Mouse (Mus musculus): ENCODE data around the gene Arhgdia. TPM values are rescaled to one million over a fixed set of nuclear protein-coding genes. Genes with fewer than 3 reads are reported as not detected.
A peak's percentile ranks its signal among the peaks of the same experiment; 100 is the strongest.
"Not testable (repeated sequence)": the region's sequence is repeated elsewhere in the genome, so short reads cannot be mapped to it uniquely, and the experiment has no call there.

The Arhgdia gene
- polyA plus RNA-seq, 1 experiment from 2014 or later, result 464 TPM

GRCm38 (mm10) chr11:120582982-120583293, 1.5 kb upstream of the Arhgdia start:
- H3K9me3 ChIP-seq; H3K9ac ChIP-seq (replicated peaks); H3K27ac ChIP-seq (replicated peaks); ATAC-seq (replicated peaks); H3K4me3 ChIP-seq; H3K27me3 ChIP-seq; H3K4me2 ChIP-seq (replicated peaks): not testable (repeated sequence)
- peaks cover 55% of the 10 kb centered on the region for H3K36me3 ChIP-seq
- WGBS, result 92% methylated on average over 2 of the region's 2 CpGs
- peaks cover 30% of the 10 kb centered on the region for H3K4me1 ChIP-seq

- Histone ChIP-seq H3K4me1 (peaks cover 30% of the 10 kb centered on the region), H3K9me3 (no peaks in the 10 kb centered on the region), H3K36me3 (peaks cover 55% of the 10 kb centered on the region), H3K4me2 (replicated peaks) (peak overlapping the region; percentile 88), H3K27ac (replicated peaks) (peak overlapping the region; percentile 96), H3K27me3 (no peaks in the 10 kb centered on the region), H3K4me3 (peak overlapping the region; percentile 86), H3K9ac (replicated peaks) (peak overlapping the region; percentile 84)
- ATAC-seq (replicated peaks), result no peak; the same call in 1 of the 2 replicates
- 74% methylated on average over 8 of the region's 8 CpGs for WGBS
Observed at GRCm38 (mm10) chr11:120582268-120582981, 1.0 kb upstream of the Arhgdia start.

GRCm38 (mm10) chr11:120580871-120581331, 523 bp downstream of the Arhgdia start:
- no peaks in the 10 kb centered on the region for H3K27me3 ChIP-seq
- H3K4me3 ChIP-seq, result peak overlapping the region; percentile 86
- H3K9ac ChIP-seq (replicated peaks), result peak overlapping the region; percentile 84
- no peaks in the 10 kb centered on the region for H3K9me3 ChIP-seq
- peak overlapping the region; percentile 96 for H3K27ac ChIP-seq (replicated peaks)
- peak overlapping the region; percentile 88 for H3K4me2 ChIP-seq (replicated peaks)
- peaks cover 30% of the 10 kb centered on the region for H3K4me1 ChIP-seq
- ATAC-seq (replicated peaks), result peak; percentile 41; the same call in 1 of the 2 replicates
- H3K36me3 ChIP-seq, result peaks cover 43% of the 10 kb centered on the region
- under 1% methylated on average over 35 of the region's 44 CpGs for WGBS

GRCm38 (mm10) chr11:120580190-120580589, 1.2 kb downstream of the Arhgdia start:
- Histone ChIP-seq H3K9me3 (no peaks in the 10 kb centered on the region), H3K4me2 (replicated peaks) (peak overlapping the region; percentile 88), H3K4me3 (peak overlapping the region; percentile 86), H3K36me3 (peaks cover 36% of the 10 kb centered on the region), H3K4me1 (peaks cover 30% of the 10 kb centered on the region), H3K9ac (replicated peaks) (peak overlapping the region; percentile 84), H3K27me3 (no peaks in the 10 kb centered on the region), H3K27ac (replicated peaks) (peak overlapping the region; percentile 96)
- no peak for ATAC-seq (replicated peaks)
- 66% methylated on average over 7 of the region's 7 CpGs for WGBS

GRCm38 (mm10) chr11:120579316-120580107, 1.9 kb downstream of the Arhgdia start:
- Histone ChIP-seq H3K9me3 (no peaks in the 10 kb centered on the region), H3K27me3 (no peaks in the 10 kb centered on the region), H3K4me3 (peak overlapping the region; percentile 86), H3K4me1 (peaks cover 33% of the 10 kb centered on the region), H3K27ac (replicated peaks) (peak overlapping the region; percentile 96), H3K4me2 (replicated peaks) (peak overlapping the region; percentile 88), H3K9ac (replicated peaks) (peak overlapping the region; percentile 84; the same call in 1 of the 2 replicates), H3K36me3 (peaks cover 32% of the 10 kb centered on the region)
- ATAC-seq (replicated peaks), result no peak
- 64% methylated on average over 15 of the region's 15 CpGs for WGBS

GRCm38 (mm10) chr11:120578694-120579243, 2.7 kb downstream of the Arhgdia start:
- Histone ChIP-seq H3K27ac (replicated peaks) (no peak overlapping the region), H3K9me3 (no peaks in the 10 kb centered on the region), H3K4me3 (no peak overlapping the region), H3K4me1 (peaks cover 41% of the 10 kb centered on the region), H3K4me2 (replicated peaks) (no peak overlapping the region), H3K36me3 (peaks cover 26% of the 10 kb centered on the region), H3K27me3 (no peaks in the 10 kb centered on the region), H3K9ac (replicated peaks) (no peak overlapping the region)
- 86% methylated on average over 11 of the region's 11 CpGs for WGBS
- ATAC-seq (replicated peaks), result no peak

- ATAC-seq (replicated peaks), result no peak
- H3K9me3 ChIP-seq, result no peaks in the 10 kb centered on the region
- 93% methylated on average over 10 of the region's 10 CpGs for WGBS
- H3K27me3 ChIP-seq, result no peaks in the 10 kb centered on the region
- no peak overlapping the region for H3K4me2 ChIP-seq (replicated peaks)
- H3K36me3 ChIP-seq, result peaks cover 25% of the 10 kb centered on the region
- no peak overlapping the region for H3K27ac ChIP-seq (replicated peaks)
- no peak overlapping the region for H3K9ac ChIP-seq (replicated peaks)
- H3K4me1 ChIP-seq, result peaks cover 42% of the 10 kb centered on the region
- H3K4me3 ChIP-seq, result no peak overlapping the region
Observed at GRCm38 (mm10) chr11:120578024-120578693, 3.3 kb downstream of the Arhgdia start.

- Histone ChIP-seq H3K4me1 (peaks cover 40% of the 10 kb centered on the region), H3K36me3 (peaks cover 25% of the 10 kb centered on the region), H3K9me3 (no peaks in the 10 kb centered on the region), H3K27ac (replicated peaks) (no peak overlapping the region), H3K27me3 (no peaks in the 10 kb centered on the region), H3K4me2 (replicated peaks) (no peak overlapping the region), H3K9ac (replicated peaks) (no peak overlapping the region), H3K4me3 (no peak overlapping the region)
- ATAC-seq (replicated peaks), result no peak
- 82% methylated on average over 7 of the region's 7 CpGs for WGBS
Observed at GRCm38 (mm10) chr11:120577211-120578023, 4.0 kb downstream of the Arhgdia start.

- WGBS, result 93% methylated on average over 3 of the region's 3 CpGs
Observed at GRCm38 (mm10) chr11:120576365-120576981, 5.0 kb downstream of the Arhgdia start.

GRCm38 (mm10) chr11:120575940-120576339, 5.5 kb downstream of the Arhgdia start:
- no peaks in the 10 kb centered on the region for H3K27me3 ChIP-seq
- H3K27ac ChIP-seq (replicated peaks), result no peak overlapping the region
- ATAC-seq (replicated peaks), result no peak
- H3K4me2 ChIP-seq (replicated peaks), result no peak overlapping the region
- H3K9me3 ChIP-seq, result no peaks in the 10 kb centered on the region
- peaks cover 29% of the 10 kb centered on the region for H3K36me3 ChIP-seq
- H3K9ac ChIP-seq (replicated peaks), result no peak overlapping the region
- H3K4me3 ChIP-seq, result no peak overlapping the region
- peaks cover 43% of the 10 kb centered on the region for H3K4me1 ChIP-seq

More at GRCm38 (mm10) chr11:120576365-120576981, 5.0 kb downstream of the Arhgdia start:
- Histone ChIP-seq H3K4me1 (peaks cover 38% of the 10 kb centered on the region), H3K9ac (replicated peaks) (no peak overlapping the region), H3K4me3 (no peak overlapping the region), H3K9me3 (no peaks in the 10 kb centered on the region), H3K4me2 (replicated peaks) (no peak overlapping the region), H3K27me3 (no peaks in the 10 kb centered on the region), H3K36me3 (peaks cover 25% of the 10 kb centered on the region), H3K27ac (replicated peaks) (no peak overlapping the region)
- no peak for ATAC-seq (replicated peaks)

GRCm38 (mm10) chr11:120575046-120575445, 6.4 kb downstream of the Arhgdia start:
- Histone ChIP-seq H3K27me3 (no peaks in the 10 kb centered on the region), H3K4me1 (peaks cover 41% of the 10 kb centered on the region), H3K9me3 (no peaks in the 10 kb centered on the region), H3K36me3 (peaks cover 38% of the 10 kb centered on the region), H3K4me3 (no peak overlapping the region), H3K27ac (replicated peaks) (no peak overlapping the region), H3K9ac (replicated peaks) (no peak overlapping the region), H3K4me2 (replicated peaks) (no peak overlapping the region)
- 78% methylated on average over 2 of the region's 2 CpGs for WGBS
- no peak for ATAC-seq (replicated peaks)
